20 mouse cellular contexts compared by ENCODE assay signal in the genomic region with DNA sequence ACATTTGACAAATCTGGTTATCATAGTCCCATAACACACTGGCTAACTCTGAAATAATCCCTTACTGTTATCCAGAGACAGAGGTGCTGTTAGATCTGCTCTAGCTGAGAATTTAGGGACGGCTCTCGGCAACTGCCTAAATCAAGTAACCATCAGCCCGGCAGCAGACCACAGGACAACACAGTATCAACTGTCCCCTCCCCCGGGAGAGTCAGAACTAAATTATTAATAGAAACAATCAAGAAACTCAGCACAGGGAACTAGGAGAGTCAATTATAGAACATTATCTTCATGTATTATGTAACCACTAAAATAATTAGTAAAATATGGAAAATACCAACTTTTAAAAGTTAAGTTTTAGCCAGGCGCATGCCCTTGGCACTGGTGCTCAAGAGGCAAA. TPM values are rescaled to one million over a fixed set of nuclear protein-coding genes. Genes with fewer than 3 reads are reported as not detected.
DNase-seq lines count a peak whose midpoint lies in the region; ATAC-seq and TF ChIP-seq lines count a peak whose summit lies in the region.
"Had no signal": no experiment of that assay in that cellular context is flagged by ENCODE, and none has a peak within 500 bp of the region (broad histone marks: within the 10 kb centered on the region; RNA-seq: fewer than 3 reads in every experiment).

No protein-coding gene starts in this region.

- H3K4me2 ChIP-seq in heart, embryonic 16.5 days (ENCODE audit: low read depth, low read length), result peak overlapping the region; percentile 52
- H3K4me2 ChIP-seq in kidney, embryonic 14.5 days (replicated peaks; ENCODE audit: low read depth, low read length), result no peak overlapping the region
- H3K4me2 ChIP-seq: embryonic facial prominence, embryonic 12.5 days; forebrain, embryonic 15.5 days; hindbrain, embryonic 13.5 days; limb, embryonic 13.5 days; lung, embryonic 15.5 days had no signal

- H3K4me3 ChIP-seq in heart, adult 2 months, result peak overlapping the region; percentile 9
- no peak overlapping the region for H3K4me3 ChIP-seq in testis, adult 2 months (ENCODE audit: control insufficient read depth, low read depth, low read length)
- no peak overlapping the region; the same call in 1 of the 2 replicates for H3K4me3 ChIP-seq in heart, embryonic 16.5 days (ENCODE audit: low read length)
- H3K4me3 ChIP-seq in olfactory bulb, adult 2 months (ENCODE audit: insufficient read depth, low read depth, low read length), result no peak overlapping the region
- H3K4me3 ChIP-seq in kidney, embryonic 14.5 days (ENCODE audit: low read length), result no peak overlapping the region
- no peak overlapping the region for H3K4me3 ChIP-seq in limb, embryonic 10.5 days
- H3K4me3 ChIP-seq: embryonic facial prominence, embryonic 12.5 days; erythroblast, embryonic 14.5 days; forebrain, embryonic 15.5 days; hindbrain, embryonic 13.5 days; limb, embryonic 13.5 days; lung, embryonic 15.5 days; midbrain, embryonic 10.5 days had no signal

- no peaks in the 10 kb centered on the region for H3K27me3 ChIP-seq in heart, adult 2 months (ENCODE audit: control insufficient read depth, insufficient read depth, low read length)
- no peaks in the 10 kb centered on the region for H3K27me3 ChIP-seq in testis, adult 2 months (ENCODE audit: control insufficient read depth, insufficient read depth, low read length)
- no peaks in the 10 kb centered on the region for H3K27me3 ChIP-seq in heart, embryonic 16.5 days (ENCODE audit: control insufficient read depth, insufficient read depth, low read length)
- no peaks in the 10 kb centered on the region for H3K27me3 ChIP-seq in kidney, embryonic 14.5 days (ENCODE audit: control insufficient read depth, insufficient read depth, low read length)
- no peaks in the 10 kb centered on the region for H3K27me3 ChIP-seq in limb, embryonic 10.5 days (ENCODE audit: low read depth, poor library complexity, severe bottlenecking)
- H3K27me3 ChIP-seq: embryonic facial prominence, embryonic 12.5 days; forebrain, embryonic 15.5 days; hindbrain, embryonic 13.5 days; limb, embryonic 13.5 days; lung, embryonic 15.5 days had no signal

- peak overlapping the region; percentile 76 for H3K27ac ChIP-seq in heart, adult 2 months
- peak overlapping the region; percentile 10; the same call in 1 of the 2 replicates for H3K27ac ChIP-seq in testis, adult 2 months (ENCODE audit: control insufficient read depth, insufficient read depth, low read depth, low read length)
- peak overlapping the region; percentile 91 for H3K27ac ChIP-seq in heart, embryonic 16.5 days (ENCODE audit: low read length)
- H3K27ac ChIP-seq in olfactory bulb, adult 2 months (ENCODE audit: insufficient read depth, low read depth, low read length), result 0 out of 2 replicates have a peak overlapping the region, but pooled peaks have one; percentile 9
- no peak overlapping the region for H3K27ac ChIP-seq in kidney, embryonic 14.5 days (ENCODE audit: low read depth, low read length)
- no peak overlapping the region for H3K27ac ChIP-seq in limb, embryonic 10.5 days
- H3K27ac ChIP-seq: embryonic facial prominence, embryonic 12.5 days; forebrain, embryonic 15.5 days; hindbrain, embryonic 13.5 days; limb, embryonic 13.5 days; lung, embryonic 15.5 days; midbrain, embryonic 10.5 days had no signal

- H3K9ac ChIP-seq in heart, adult 2 months (ENCODE audit: low read depth, low read length), result no peak overlapping the region
- peak overlapping the region; percentile 25; the same call in 1 of the 2 replicates for H3K9ac ChIP-seq in heart, embryonic 16.5 days (ENCODE audit: low read length)
- H3K9ac ChIP-seq in kidney, embryonic 14.5 days (ENCODE audit: low read depth, low read length), result no peak overlapping the region
- H3K9ac ChIP-seq: embryonic facial prominence, embryonic 12.5 days; forebrain, embryonic 15.5 days; hindbrain, embryonic 13.5 days; limb, embryonic 13.5 days; lung, embryonic 15.5 days had no signal

- no peak for DNase-seq in heart, adult 2 months
- no peak for DNase-seq in heart, adult 8-10 months (ENCODE audit: low spot score)
- DNase-seq in testis, postnatal 14 days (ENCODE audit: low spot score), result no peak
- DNase-seq in limb, embryonic 10.5 days (ENCODE audit: low spot score), result no peak
- DNase-seq: B cell, adult 2 months; cerebellum, adult 9-10 months; kidney, adult 9 months; kidney, postnatal 4 days; thymus, postnatal 4 days had no signal

- TF ChIP-seq EP300 in heart, adult 2 months (IDR thresholded peaks at IDR 0.05; ENCODE audit: insufficient read depth, low read depth, low read length), result no peak

- TF ChIP-seq POLR2A in heart, adult 2 months (IDR thresholded peaks at IDR 0.05; ENCODE audit: insufficient read depth, low read depth, low read length), result peak; percentile 72
- TF ChIP-seq POLR2A in testis, adult 2 months (IDR thresholded peaks at IDR 0.05; ENCODE audit: control insufficient read depth, low read depth, low read length), result no peak
- TF ChIP-seq POLR2A in olfactory bulb, adult 2 months (IDR thresholded peaks at IDR 0.05; ENCODE audit: insufficient read depth, low read depth, low read length), result no peak

- no peaks in the 10 kb centered on the region for H3K9me3 ChIP-seq in heart, embryonic 16.5 days (replicated peaks; ENCODE audit: control insufficient read depth, low read length)
- no peaks in the 10 kb centered on the region for H3K9me3 ChIP-seq in kidney, embryonic 14.5 days (ENCODE audit: control insufficient read depth, low read length)
- no peaks in the 10 kb centered on the region for H3K9me3 ChIP-seq in limb, embryonic 10.5 days (replicated peaks)
- H3K9me3 ChIP-seq: embryonic facial prominence, embryonic 12.5 days; forebrain, embryonic 15.5 days; hindbrain, embryonic 13.5 days; limb, embryonic 13.5 days; lung, embryonic 15.5 days; midbrain, embryonic 10.5 days had no signal

- WGBS in heart, adult 2 months, result 39% methylated on average over 5 of the region's 5 CpGs
- WGBS in heart, embryonic 16.5 days, result 45% methylated on average over 5 of the region's 5 CpGs
- 39% methylated on average over 5 of the region's 5 CpGs for WGBS in olfactory bulb, adult 2 months
- WGBS in kidney, embryonic 14.5 days, result 86% methylated on average over 5 of the region's 5 CpGs
- WGBS in limb, embryonic 10.5 days, result 94% methylated on average over 5 of the region's 5 CpGs

- ATAC-seq in heart, embryonic 16.5 days (replicated peaks; ENCODE audit: extremely low read depth, insufficient read depth, low FRiP score), result 0 out of 2 replicates have a peak, but pooled peaks have one; percentile 68
- no peak for ATAC-seq in kidney, embryonic 14.5 days (ENCODE audit: low FRiP score, low TSS enrichment)
- ATAC-seq: forebrain, embryonic 15.5 days had no signal

- peaks cover 27% of the 10 kb centered on the region for H3K4me1 ChIP-seq in heart, adult 2 months (ENCODE audit: control insufficient read depth, insufficient read depth, low read length)
- peaks cover 3% of the 10 kb centered on the region; the same call in 1 of the 2 replicates for H3K4me1 ChIP-seq in testis, adult 2 months (ENCODE audit: control insufficient read depth, insufficient read depth, low read length)
- peaks cover 64% of the 10 kb centered on the region for H3K4me1 ChIP-seq in heart, embryonic 16.5 days (ENCODE audit: control insufficient read depth, insufficient read depth, low read length)
- peaks cover 21% of the 10 kb centered on the region for H3K4me1 ChIP-seq in olfactory bulb, adult 2 months (ENCODE audit: control insufficient read depth, insufficient read depth, low read length)
- no peaks in the 10 kb centered on the region for H3K4me1 ChIP-seq in kidney, embryonic 14.5 days (ENCODE audit: control insufficient read depth, insufficient read depth, low read length)
- H3K4me1 ChIP-seq in limb, embryonic 10.5 days, result 0 out of 2 replicates have a peak, but pooled peaks cover 4% of the 10 kb centered on the region
- H3K4me1 ChIP-seq: embryonic facial prominence, embryonic 12.5 days; limb, embryonic 13.5 days; lung, embryonic 15.5 days; midbrain, embryonic 10.5 days had no signal

- peaks cover 8% of the 10 kb centered on the region for H3K79me2 ChIP-seq in heart, adult 2 months (replicated peaks; ENCODE audit: control insufficient read depth, insufficient read depth, low read length)

- TF ChIP-seq CTCF in heart, adult 2 months (IDR thresholded peaks at IDR 0.05), result no peak
- no peak for TF ChIP-seq CTCF in testis, adult 2 months (IDR thresholded peaks at IDR 0.05; ENCODE audit: control insufficient read depth, insufficient read depth, insufficient replicate concordance, low read depth, low read length)
- TF ChIP-seq CTCF in olfactory bulb, adult 2 months (IDR thresholded peaks at IDR 0.05; ENCODE audit: insufficient read depth, low read depth, low read length), result no peak

- intact Hi-C loops in heart, adult 2 months (cut with DNase I), result no loop called here

- peaks cover 27% of the 10 kb centered on the region for H3K36me3 ChIP-seq in heart, adult 2 months (ENCODE audit: control insufficient read depth, insufficient read depth, low read length)
- no peaks in the 10 kb centered on the region for H3K36me3 ChIP-seq in testis, adult 2 months (ENCODE audit: control insufficient read depth, insufficient read depth, low read length)
- peaks cover 8% of the 10 kb centered on the region for H3K36me3 ChIP-seq in heart, embryonic 16.5 days (ENCODE audit: control insufficient read depth, insufficient read depth)
- H3K36me3 ChIP-seq in kidney, embryonic 14.5 days (ENCODE audit: control insufficient read depth, insufficient read depth, low read length), result peaks cover 5% of the 10 kb centered on the region; the same call in 1 of the 2 replicates
- peaks cover 34% of the 10 kb centered on the region for H3K36me3 ChIP-seq in limb, embryonic 10.5 days

RNA-seq across cellular contexts. Expression of a gene that starts 17.4 kb away (rescaled TPM):
- total RNA-seq in heart, adult 2 months (2021), result 100 to 1,000 TPM; 107 to 109 TPM
- 52.0 and 73.2 TPM in 2 replicates for polyA plus RNA-seq in heart, adult 2 months (2012; rRNA removed)
- total RNA-seq in heart, adult 8-10 months (2022), result 100 to 1,000 TPM in 3 of 4 experiments, 10 to 100 TPM in 1; 93.7 to 126 (median 111) TPM
- polyA plus RNA-seq in testis, adult 2 months (2012; rRNA removed), result 7.7 TPM in 2 replicates
- 103 and 118 TPM in 2 replicates for polyA plus RNA-seq in heart, embryonic 16.5 days (2015; fragmentation: Nextera tagmentation; extraction: Ambion mirVana)
- 264 TPM in 1 of 2 replicates, not detected in the other for polyA plus RNA-seq in olfactory bulb, adult 2 months (2012; ENCODE audit: insufficient read depth, insufficient read length, low replicate concordance, missing spikeins)
- polyA plus RNA-seq in kidney, embryonic 14.5 days (2014; fragmentation: Nextera tagmentation; extraction: Ambion mirVana), result 47.7 and 53.0 TPM in 2 replicates
- polyA plus RNA-seq in limb, embryonic 10.5 days (2016; fragmentation: Nextera tagmentation; extraction: Ambion mirVana), result 77.2 and 87.8 TPM in 2 replicates

Comparison
In these comparisons a context has a peak if more than half of its experiments do, and no peak if none do; other contexts are left out.
1. H3K27ac ChIP-seq: peak in heart, adult 2 months (single experiment), testis, adult 2 months (single experiment), heart, embryonic 16.5 days (single experiment) and olfactory bulb, adult 2 months (single experiment); none in kidney, embryonic 14.5 days (single experiment) and limb, embryonic 10.5 days (single experiment).